Mouse (Mus musculus): ENCODE measurements around the gene Ptprb. TPM values are rescaled to one million over a fixed set of nuclear protein-coding genes. Genes with fewer than 3 reads are reported as not detected.

Ptprb gene
- total RNA-seq (2023): 0.50 TPM

DNA sequence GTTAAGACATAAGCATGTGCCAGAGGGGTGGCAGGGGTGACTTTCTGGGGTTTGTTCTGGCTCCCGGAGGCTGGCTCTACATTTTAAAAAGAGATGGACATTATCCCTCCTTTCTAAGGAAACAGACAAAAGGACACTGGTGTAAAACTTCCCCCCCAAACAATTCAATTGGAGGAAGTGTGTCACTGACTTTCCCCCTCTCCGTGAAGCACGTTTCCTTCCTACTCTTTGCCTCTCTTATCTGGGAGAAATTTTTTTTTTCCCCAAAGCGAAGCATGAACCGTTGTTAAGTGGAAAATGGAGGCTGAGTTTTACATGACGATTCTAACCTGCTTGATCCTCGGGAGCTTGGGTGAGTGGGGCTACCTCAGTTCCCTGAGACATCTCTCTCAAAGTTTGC lies at the start of gene Ptprb:
Ptprb (plus strand) TSS at position 244 of the 400 bp plus-strand sequence.

Other genes with a start within 250 kb of the Ptprb start
- gene 4933416C03Rik, start 161.6 kb upstream of the Ptprb start, total RNA-seq (2023): not detected
- 18.4 TPM for gene Kcnmb4, start 198.4 kb downstream of the Ptprb start, total RNA-seq (2023)

All from CD4-positive naive resting alpha-beta T cell, adult 76 days (primary cell).